Mouse (Mus musculus): ENCODE measurements around the gene Mgll. TPM values are rescaled to one million over a fixed set of nuclear protein-coding genes. Genes with fewer than 3 reads are reported as not detected.

The Mgll gene
- polyA plus RNA-seq, 1 experiment from 2014 or later = 75.8 TPM

DNA sequence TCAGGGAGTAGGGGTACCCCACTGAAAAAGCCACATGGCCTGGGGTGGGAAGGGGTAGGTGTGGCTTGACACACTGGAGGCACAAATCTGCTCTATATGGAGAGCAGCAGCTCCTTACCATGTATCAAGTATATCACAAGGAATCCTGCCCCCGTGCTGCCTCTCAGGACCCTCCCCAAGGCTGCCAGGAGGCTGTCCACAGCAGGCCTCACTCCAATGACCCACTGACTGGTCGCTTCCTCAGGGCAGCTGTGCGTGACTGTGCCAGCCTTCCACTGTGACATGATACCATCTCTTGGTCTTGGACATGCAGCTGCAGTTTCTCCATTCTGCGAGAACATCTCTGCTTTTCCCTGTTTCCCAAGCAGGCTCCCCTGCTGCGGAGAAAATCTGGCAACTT, 20.5 kb upstream of the Mgll start:
- H3K27ac ChIP-seq = no peak overlapping the region
- no peak for ATAC-seq (ENCODE audit: borderline replicate concordance, extremely low read depth, low FRiP score, low TSS enrichment)

DNA sequence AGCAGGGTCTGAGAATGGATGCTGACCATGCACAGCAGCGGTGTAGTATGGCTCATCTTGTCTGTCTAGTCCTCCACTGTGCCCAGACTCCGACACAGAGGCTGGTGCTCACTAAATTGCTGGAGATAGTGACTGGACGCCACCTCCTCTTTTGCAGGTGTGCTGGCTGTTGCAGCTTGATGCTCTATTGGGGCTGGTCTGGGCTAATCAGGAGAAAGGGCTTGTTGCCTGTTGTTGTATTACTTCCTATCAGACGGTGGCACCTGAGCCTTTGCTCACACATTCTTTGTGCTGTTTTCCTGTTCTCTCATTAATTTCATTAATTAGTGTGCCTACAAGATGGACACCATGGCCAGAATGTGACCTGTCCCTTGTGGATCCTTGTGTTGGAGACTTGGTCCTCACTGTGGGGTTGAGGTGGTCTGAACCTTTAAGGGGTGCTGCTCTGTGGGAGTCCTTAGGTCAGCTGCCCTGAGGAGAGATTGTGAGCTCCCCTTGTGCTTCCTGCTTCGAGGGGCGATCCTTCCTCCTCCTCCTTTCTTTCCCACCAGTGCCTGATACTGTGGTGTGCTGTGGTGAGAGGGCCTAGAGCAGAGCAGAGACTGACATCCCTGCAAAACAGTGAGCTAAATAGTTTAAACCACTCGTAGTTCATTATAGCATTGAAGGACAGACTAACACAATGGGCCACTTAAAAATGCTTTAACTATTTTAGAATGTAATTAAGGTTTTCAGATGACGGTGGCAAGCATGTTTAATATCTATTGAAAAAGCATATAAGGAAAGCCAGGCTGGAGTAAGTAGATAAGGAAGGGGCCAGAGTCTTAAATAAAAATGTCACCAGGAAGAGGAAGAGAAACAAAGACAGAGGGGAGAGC, 15.6 kb upstream of the Mgll start:
- H3K9ac ChIP-seq = no peak overlapping the region
- no peaks in the 10 kb centered on the region for H3K9me3 ChIP-seq
- no peaks in the 10 kb centered on the region for H3K4me1 ChIP-seq
- H3K4me2 ChIP-seq = no peak overlapping the region
- no peaks in the 10 kb centered on the region for H3K36me3 ChIP-seq
- WGBS = 62% methylated on average over 8 of the region's 8 CpGs
- ATAC-seq (ENCODE audit: borderline replicate concordance, extremely low read depth, low FRiP score, low TSS enrichment) = no peak
- no peak overlapping the region for H3K4me3 ChIP-seq
- H3K27me3 ChIP-seq = no peaks in the 10 kb centered on the region
- no peak overlapping the region for H3K27ac ChIP-seq

More for the DNA sequence above, 20.5 kb upstream of the Mgll start:
- Histone ChIP-seq H3K36me3 (no peaks in the 10 kb centered on the region), H3K27me3 (no peaks in the 10 kb centered on the region), H3K4me1 (no peaks in the 10 kb centered on the region), H3K9ac (no peak overlapping the region), H3K9me3 (no peaks in the 10 kb centered on the region), H3K4me2 (no peak overlapping the region), H3K4me3 (no peak overlapping the region)
- 82% methylated on average over 5 of the region's 5 CpGs for WGBS

- no peak for ATAC-seq (ENCODE audit: borderline replicate concordance, extremely low read depth, low FRiP score, low TSS enrichment)
Measured at GRCm38 (mm10) chr6:88709279-88709575, 15.0 kb upstream of the Mgll start.

DNA sequence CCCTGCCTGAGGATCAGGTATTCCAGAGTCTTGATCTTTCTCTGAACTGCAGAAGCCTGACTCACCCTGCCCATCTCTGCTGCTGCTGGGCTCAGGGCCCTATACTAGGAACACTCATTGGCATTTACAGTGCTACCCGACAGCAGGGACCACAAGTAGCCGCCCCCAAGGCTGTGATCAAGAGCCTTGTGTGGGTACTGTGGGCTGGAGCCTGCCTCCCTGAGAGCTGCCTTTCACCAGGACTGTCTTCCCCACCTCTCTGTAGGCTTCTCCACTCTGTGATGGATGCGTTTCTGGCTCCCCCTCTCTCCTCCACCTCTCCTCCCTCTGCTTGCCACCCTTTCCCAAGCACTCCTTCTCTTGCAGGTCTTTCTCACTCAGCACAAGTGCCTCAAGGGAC, 12.9 kb upstream of the Mgll start:
- Histone ChIP-seq H3K27me3 (no peaks in the 10 kb centered on the region), H3K4me2 (no peak overlapping the region), H3K4me3 (no peak overlapping the region), H3K9me3 (no peaks in the 10 kb centered on the region), H3K27ac (no peak overlapping the region), H3K4me1 (no peaks in the 10 kb centered on the region), H3K36me3 (no peaks in the 10 kb centered on the region), H3K9ac (no peak overlapping the region)
- 77% methylated on average over 3 of the region's 3 CpGs for WGBS
- no peak for ATAC-seq (ENCODE audit: borderline replicate concordance, extremely low read depth, low FRiP score, low TSS enrichment)

More at GRCm38 (mm10) chr6:88709279-88709575, 15.0 kb upstream of the Mgll start:
- no peaks in the 10 kb centered on the region for H3K27me3 ChIP-seq
- no peak overlapping the region for H3K4me3 ChIP-seq
- H3K36me3 ChIP-seq = no peaks in the 10 kb centered on the region
- no peaks in the 10 kb centered on the region for H3K9me3 ChIP-seq
- no peaks in the 10 kb centered on the region for H3K4me1 ChIP-seq
- H3K4me2 ChIP-seq = no peak overlapping the region
- no peak overlapping the region for H3K27ac ChIP-seq
- no peak overlapping the region for H3K9ac ChIP-seq
- 83% methylated on average over 1 of the region's 1 CpGs for WGBS

GRCm38 (mm10) chr6:88712083-88712482, 12.1 kb upstream of the Mgll start:
- Histone ChIP-seq H3K36me3 (no peaks in the 10 kb centered on the region), H3K4me2 (no peak overlapping the region), H3K4me3 (no peak overlapping the region), H3K9me3 (no peaks in the 10 kb centered on the region), H3K9ac (no peak overlapping the region), H3K27me3 (no peaks in the 10 kb centered on the region), H3K27ac (no peak overlapping the region), H3K4me1 (no peaks in the 10 kb centered on the region)
- no peak for ATAC-seq (ENCODE audit: borderline replicate concordance, extremely low read depth, low FRiP score, low TSS enrichment)
- 71% methylated on average over 4 of the region's 4 CpGs for WGBS

- H3K27ac ChIP-seq = no peak overlapping the region
Measured at GRCm38 (mm10) chr6:88713320-88713719, 10.9 kb upstream of the Mgll start.

GRCm38 (mm10) chr6:88714200-88714674, 10.0 kb upstream of the Mgll start:
- no peak for ATAC-seq (ENCODE audit: borderline replicate concordance, extremely low read depth, low FRiP score, low TSS enrichment)

More at GRCm38 (mm10) chr6:88713320-88713719, 10.9 kb upstream of the Mgll start:
- Histone ChIP-seq H3K27me3 (no peaks in the 10 kb centered on the region), H3K9me3 (no peaks in the 10 kb centered on the region), H3K4me3 (no peak overlapping the region), H3K36me3 (no peaks in the 10 kb centered on the region), H3K4me2 (no peak overlapping the region), H3K9ac (no peak overlapping the region), H3K4me1 (no peaks in the 10 kb centered on the region)
- ATAC-seq (ENCODE audit: borderline replicate concordance, extremely low read depth, low FRiP score, low TSS enrichment) = no peak

DNA sequence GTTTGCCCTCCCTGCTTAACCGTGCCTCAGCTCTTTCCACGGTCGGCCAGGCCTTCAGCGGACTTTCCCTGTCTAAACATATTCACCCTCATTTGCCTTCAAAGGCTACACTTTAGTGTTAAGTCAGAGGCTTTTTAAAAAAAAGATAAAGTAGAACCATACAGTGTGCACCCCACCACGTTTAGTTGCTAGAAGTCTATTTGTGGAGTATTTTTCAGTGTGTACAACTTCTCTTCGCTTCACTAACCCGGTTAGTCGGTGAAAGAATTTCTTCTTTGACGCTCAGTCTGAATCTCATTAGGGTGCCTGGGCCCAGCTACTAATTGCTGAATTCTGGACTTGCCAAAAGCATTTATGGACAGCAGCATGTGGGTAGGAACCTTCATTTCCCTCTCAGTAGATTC, 8.8 kb upstream of the Mgll start:
- no peaks in the 10 kb centered on the region for H3K36me3 ChIP-seq
- 76% methylated on average over 9 of the region's 9 CpGs for WGBS
- H3K9me3 ChIP-seq = no peaks in the 10 kb centered on the region
- no peak overlapping the region for H3K4me2 ChIP-seq
- no peak overlapping the region for H3K27ac ChIP-seq
- no peaks in the 10 kb centered on the region for H3K4me1 ChIP-seq
- no peak for ATAC-seq (ENCODE audit: borderline replicate concordance, extremely low read depth, low FRiP score, low TSS enrichment)
- no peak overlapping the region for H3K9ac ChIP-seq
- H3K27me3 ChIP-seq = no peaks in the 10 kb centered on the region
- H3K4me3 ChIP-seq = no peak overlapping the region

More at GRCm38 (mm10) chr6:88714200-88714674, 10.0 kb upstream of the Mgll start:
- no peak overlapping the region for H3K4me3 ChIP-seq
- no peaks in the 10 kb centered on the region for H3K27me3 ChIP-seq
- H3K27ac ChIP-seq = no peak overlapping the region
- H3K9ac ChIP-seq = no peak overlapping the region
- no peak overlapping the region for H3K4me2 ChIP-seq
- no peaks in the 10 kb centered on the region for H3K9me3 ChIP-seq
- H3K4me1 ChIP-seq = no peaks in the 10 kb centered on the region
- WGBS = 68% methylated on average over 4 of the region's 4 CpGs
- H3K36me3 ChIP-seq = no peaks in the 10 kb centered on the region

DNA sequence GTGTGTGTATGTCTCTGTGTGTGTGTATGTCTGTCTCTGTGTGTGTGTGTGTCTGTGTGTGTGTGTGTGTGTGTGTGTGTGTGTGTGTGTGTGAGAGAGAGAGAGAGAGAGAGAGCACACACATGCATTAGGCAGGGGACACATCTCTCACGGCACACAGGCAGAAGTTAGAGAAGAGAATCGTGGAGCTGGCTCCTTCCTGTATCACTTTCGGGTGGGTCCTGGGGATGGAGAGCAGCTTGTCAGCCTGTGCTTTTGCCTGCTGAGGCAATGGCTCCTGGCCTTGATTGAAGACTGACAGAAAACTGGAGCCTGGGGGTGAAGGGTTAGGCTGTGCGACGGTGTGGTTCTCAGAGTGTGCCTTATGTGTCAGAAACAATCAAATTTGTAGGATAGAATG, 8.2 kb upstream of the Mgll start:
- H3K9me3 ChIP-seq = no peaks in the 10 kb centered on the region
- no peak overlapping the region for H3K4me3 ChIP-seq
- peaks cover 6% of the 10 kb centered on the region for H3K4me1 ChIP-seq
- no peaks in the 10 kb centered on the region for H3K36me3 ChIP-seq
- no peak overlapping the region for H3K9ac ChIP-seq
- no peaks in the 10 kb centered on the region for H3K27me3 ChIP-seq
- H3K4me2 ChIP-seq = no peak overlapping the region
- no peak for ATAC-seq (ENCODE audit: borderline replicate concordance, extremely low read depth, low FRiP score, low TSS enrichment)
- H3K27ac ChIP-seq = no peak overlapping the region
- whole genome bisulfite sequencing = 60% methylated on average over 5 of the region's 5 CpGs

DNA sequence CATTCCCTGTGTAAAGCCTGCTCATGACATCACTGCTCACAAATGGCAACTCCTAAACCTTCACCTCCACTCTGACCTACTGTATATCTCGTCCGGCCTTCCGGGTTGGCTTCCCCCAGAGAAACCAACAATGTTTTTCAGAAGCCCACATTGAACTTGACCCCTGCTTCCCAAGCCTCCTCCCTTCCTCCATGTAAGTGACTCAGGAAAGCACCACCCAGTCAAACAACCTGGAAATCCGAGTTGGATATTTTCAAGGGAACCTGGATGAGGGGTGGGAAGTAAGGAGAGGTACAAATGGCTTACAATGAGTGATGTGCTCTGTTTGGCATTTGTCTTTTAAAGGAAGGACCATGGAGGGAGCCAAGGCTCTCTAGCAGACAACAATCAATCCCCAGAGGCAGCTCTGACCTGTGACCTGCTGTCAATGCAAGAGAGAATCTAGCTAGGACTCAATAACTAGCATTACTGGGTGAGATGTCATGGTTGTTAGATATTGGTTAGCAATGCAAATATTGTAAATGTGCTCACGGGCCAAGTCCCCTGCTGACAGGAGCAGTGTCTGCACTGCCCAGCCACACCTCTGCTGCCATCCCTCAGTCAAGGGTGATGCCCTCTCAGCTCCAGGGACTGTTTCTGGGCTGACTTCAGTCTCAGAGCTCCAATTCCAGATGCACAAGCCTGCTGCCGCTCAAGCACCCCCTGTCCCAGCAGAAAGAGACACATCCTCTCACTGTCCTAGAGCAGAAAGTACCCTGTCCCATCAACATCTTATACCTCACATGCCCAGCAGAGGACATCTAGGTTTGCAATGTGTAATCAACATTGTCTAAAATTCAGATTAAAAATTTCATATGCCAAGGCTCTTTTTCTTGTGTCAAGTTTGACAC, 6.8 kb upstream of the Mgll start:
- H3K4me2 ChIP-seq = no peak overlapping the region
- H3K36me3 ChIP-seq = no peaks in the 10 kb centered on the region
- 66% methylated on average over 6 of the region's 6 CpGs for WGBS
- peaks cover 10% of the 10 kb centered on the region for H3K4me1 ChIP-seq
- no peaks in the 10 kb centered on the region for H3K9me3 ChIP-seq
- H3K4me3 ChIP-seq = no peak overlapping the region
- H3K27me3 ChIP-seq = no peaks in the 10 kb centered on the region
- ATAC-seq (ENCODE audit: borderline replicate concordance, extremely low read depth, low FRiP score, low TSS enrichment) = no peak
- no peak overlapping the region for H3K27ac ChIP-seq
- no peak overlapping the region for H3K9ac ChIP-seq

DNA sequence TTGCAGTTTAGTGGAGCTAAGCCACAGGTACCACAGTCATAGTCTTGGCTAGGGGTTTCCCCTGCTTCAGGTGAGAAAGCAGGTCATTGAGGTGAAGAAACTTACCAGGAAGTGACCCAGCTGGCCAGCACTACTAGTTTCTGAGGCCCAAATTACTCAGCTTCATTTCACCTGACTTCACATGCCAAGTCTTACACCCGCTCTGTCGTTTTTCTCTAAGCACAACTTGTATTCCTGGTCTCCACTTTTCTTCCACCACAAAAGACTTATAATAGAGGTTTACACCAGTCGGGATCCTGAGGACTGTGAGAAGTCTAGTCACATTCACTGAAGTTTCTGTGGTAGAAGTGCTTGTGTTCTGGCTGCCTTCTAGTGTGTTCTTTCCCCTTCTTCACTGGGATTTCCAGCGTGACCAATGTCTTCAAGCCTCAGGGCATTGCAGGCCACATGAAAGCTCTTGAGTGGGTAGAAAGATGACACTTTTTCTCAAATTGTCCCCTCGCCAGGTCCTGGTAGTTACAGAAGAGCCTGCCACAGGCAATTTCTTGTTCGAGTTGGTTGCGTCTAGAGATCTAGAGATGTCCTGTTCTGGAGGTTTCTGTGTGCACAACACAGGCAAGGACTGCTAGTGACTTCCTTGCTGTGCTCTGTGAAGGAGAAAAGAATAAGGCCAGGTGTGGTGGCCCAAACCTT, 6.0 kb upstream of the Mgll start:
- H3K4me2 ChIP-seq = no peak overlapping the region
- H3K27ac ChIP-seq = no peak overlapping the region
- H3K36me3 ChIP-seq = no peaks in the 10 kb centered on the region
- no peaks in the 10 kb centered on the region for H3K27me3 ChIP-seq
- no peak overlapping the region for H3K9ac ChIP-seq
- H3K4me1 ChIP-seq = peaks cover 10% of the 10 kb centered on the region
- no peak overlapping the region for H3K4me3 ChIP-seq
- ATAC-seq (ENCODE audit: borderline replicate concordance, extremely low read depth, low FRiP score, low TSS enrichment) = no peak
- WGBS = 88% methylated on average over 7 of the region's 7 CpGs
- no peaks in the 10 kb centered on the region for H3K9me3 ChIP-seq
